Mouse (Mus musculus): ENCODE measurements around the gene Abcb10. TPM values are rescaled to one million over a fixed set of nuclear protein-coding genes. Genes with fewer than 3 reads are reported as not detected.

Gene Abcb10
- polyA plus RNA-seq, 1 experiment from 2014 or later, result 20.5 TPM

DNA sequence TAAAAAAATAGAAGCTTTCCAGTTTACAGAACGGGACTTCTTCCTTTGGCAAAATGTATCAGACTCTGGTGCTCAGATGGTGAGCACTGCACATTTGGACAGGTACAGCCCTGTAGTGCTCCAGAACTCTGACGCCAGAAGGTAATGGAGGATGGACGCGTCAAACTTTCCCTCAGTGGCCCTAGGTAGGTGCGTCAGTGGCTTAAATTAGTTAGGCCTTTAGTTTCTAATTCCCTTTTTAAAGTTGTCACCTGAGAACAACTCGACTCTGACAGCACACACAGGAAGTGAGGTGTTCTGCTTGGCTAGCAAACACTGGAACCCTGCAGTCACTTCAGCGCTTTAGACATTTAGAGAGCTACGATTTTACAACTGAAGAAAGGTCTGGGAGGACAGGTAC is 29.2 kb downstream of the Abcb10 start:
- H3K4me2 ChIP-seq, result no peak overlapping the region
- ATAC-seq (ENCODE audit: extremely low read depth, insufficient number of reproducible peaks, low FRiP score, low TSS enrichment), result no peak
- WGBS, result 81% methylated on average over 8 of the region's 8 CpGs
- no peaks in the 10 kb centered on the region for H3K9me3 ChIP-seq
- H3K9ac ChIP-seq, result no peak overlapping the region
- H3K4me1 ChIP-seq, result peaks cover 9% of the 10 kb centered on the region
- H3K27me3 ChIP-seq (replicated peaks), result no peaks in the 10 kb centered on the region
- peaks cover 61% of the 10 kb centered on the region for H3K36me3 ChIP-seq
- no peak overlapping the region for H3K27ac ChIP-seq (replicated peaks)
- no peak overlapping the region for H3K4me3 ChIP-seq

GRCm38 (mm10) chr8:123950077-123950802 is 32.7 kb downstream of the Abcb10 start:
- Histone ChIP-seq H3K27ac (replicated peaks) (peak overlapping the region; percentile 90), H3K4me3 (peak overlapping the region; percentile 99), H3K36me3 (peaks cover 48% of the 10 kb centered on the region), H3K9me3 (no peaks in the 10 kb centered on the region), H3K4me1 (peaks cover 18% of the 10 kb centered on the region), H3K4me2 (peak overlapping the region; percentile 98), H3K9ac (peak overlapping the region; percentile 95), H3K27me3 (replicated peaks) (no peaks in the 10 kb centered on the region)
- 29% methylated on average over 10 of the region's 10 CpGs for WGBS
- ATAC-seq (ENCODE audit: extremely low read depth, insufficient number of reproducible peaks, low FRiP score, low TSS enrichment), result no peak

GRCm38 (mm10) chr8:123949686-123949986 is 33.3 kb downstream of the Abcb10 start:
- Histone ChIP-seq H3K4me3 (peak overlapping the region; percentile 99), H3K4me1 (peaks cover 18% of the 10 kb centered on the region), H3K4me2 (peak overlapping the region; percentile 98), H3K36me3 (peaks cover 48% of the 10 kb centered on the region), H3K27ac (replicated peaks) (peak overlapping the region; percentile 90), H3K9ac (peak overlapping the region; percentile 95), H3K27me3 (replicated peaks) (no peaks in the 10 kb centered on the region), H3K9me3 (no peaks in the 10 kb centered on the region)
- ATAC-seq (ENCODE audit: extremely low read depth, insufficient number of reproducible peaks, low FRiP score, low TSS enrichment), result no peak
- 3% methylated on average over 10 of the region's 10 CpGs for WGBS

DNA sequence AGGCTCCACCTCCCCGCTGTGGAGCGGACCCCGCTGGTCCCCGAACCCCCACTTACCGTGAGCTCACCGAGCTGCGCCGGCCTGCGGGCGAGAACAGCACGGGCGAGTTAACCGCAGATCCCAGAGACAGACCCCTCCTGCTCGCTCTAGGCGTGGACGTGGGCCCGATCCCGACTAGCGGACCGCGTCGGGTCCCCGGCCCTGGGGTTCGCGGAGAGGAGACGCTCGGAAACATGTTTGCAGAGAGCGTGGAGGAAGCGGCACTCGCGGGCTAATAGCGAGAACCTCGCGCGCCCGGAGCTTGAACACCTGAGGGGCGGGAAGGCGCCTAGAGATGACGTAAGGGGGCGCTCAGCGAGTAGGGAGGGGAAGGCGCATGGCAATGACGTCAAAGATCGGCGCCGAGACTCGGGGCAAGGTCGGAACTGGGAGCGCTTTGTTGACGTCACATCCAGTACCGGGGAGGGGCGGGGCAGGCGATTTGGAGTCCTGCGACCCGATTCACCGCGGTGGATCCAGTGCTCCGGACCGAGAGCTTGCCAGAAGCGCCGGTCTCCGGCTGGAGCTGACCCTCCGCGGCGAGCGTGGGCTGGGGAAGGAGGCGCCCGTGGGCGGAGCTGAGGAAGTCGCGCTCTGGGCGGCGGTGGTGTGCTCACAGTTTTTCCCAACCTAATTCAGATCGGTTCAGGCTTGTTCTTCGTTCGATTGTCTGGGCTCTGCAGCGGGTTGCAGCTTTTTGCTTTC is 33.8 kb downstream of the Abcb10 start, which contains the start of gene Nup133:
Gene Nup133 (minus strand): TSS at position 324 of the 744 bp plus-strand sequence.
- ATAC-seq (ENCODE audit: extremely low read depth, insufficient number of reproducible peaks, low FRiP score, low TSS enrichment), result peak; percentile 84
- Histone ChIP-seq H3K9me3 (no peaks in the 10 kb centered on the region), H3K4me1 (peaks cover 18% of the 10 kb centered on the region), H3K36me3 (peaks cover 46% of the 10 kb centered on the region), H3K27me3 (replicated peaks) (no peaks in the 10 kb centered on the region), H3K27ac (replicated peaks) (peak within 1 kb of the TSS; percentile 90), H3K4me2 (peak within 1 kb of the TSS; percentile 98), H3K4me3 (peak within 1 kb of the TSS; percentile 99), H3K9ac (peak within 1 kb of the TSS; percentile 95)
- WGBS, result under 1% methylated on average over 77 of the region's 77 CpGs

DNA sequence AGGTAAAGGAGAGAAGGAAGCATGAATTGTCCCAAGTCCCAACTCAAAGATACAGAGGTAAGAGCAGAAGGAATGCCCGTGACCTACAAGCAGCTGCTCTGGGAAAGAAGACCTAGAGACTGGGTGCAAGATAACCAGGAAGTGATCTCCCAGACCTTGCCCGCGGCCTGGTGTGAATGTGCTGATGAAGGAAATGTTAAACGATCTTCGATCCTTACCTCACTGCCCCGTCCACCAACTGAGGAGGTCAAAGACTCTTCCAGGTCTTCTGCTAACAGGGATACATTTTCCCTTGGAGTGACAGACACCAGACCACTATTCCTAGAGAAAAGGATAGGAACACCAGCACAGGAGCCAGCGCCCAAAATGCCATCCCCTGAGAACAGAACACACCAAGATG is 53.9 kb downstream of the Abcb10 start:
- H3K4me1 ChIP-seq, result no peaks in the 10 kb centered on the region
- no peak overlapping the region for H3K27ac ChIP-seq (replicated peaks)
- no peak overlapping the region for H3K4me3 ChIP-seq
- H3K36me3 ChIP-seq, result peaks cover 87% of the 10 kb centered on the region
- ATAC-seq (ENCODE audit: extremely low read depth, insufficient number of reproducible peaks, low FRiP score, low TSS enrichment), result no peak
- no peaks in the 10 kb centered on the region for H3K9me3 ChIP-seq
- WGBS, result 84% methylated on average over 7 of the region's 7 CpGs
- no peak overlapping the region for H3K9ac ChIP-seq
- no peak overlapping the region for H3K4me2 ChIP-seq
- no peaks in the 10 kb centered on the region for H3K27me3 ChIP-seq (replicated peaks)

DNA sequence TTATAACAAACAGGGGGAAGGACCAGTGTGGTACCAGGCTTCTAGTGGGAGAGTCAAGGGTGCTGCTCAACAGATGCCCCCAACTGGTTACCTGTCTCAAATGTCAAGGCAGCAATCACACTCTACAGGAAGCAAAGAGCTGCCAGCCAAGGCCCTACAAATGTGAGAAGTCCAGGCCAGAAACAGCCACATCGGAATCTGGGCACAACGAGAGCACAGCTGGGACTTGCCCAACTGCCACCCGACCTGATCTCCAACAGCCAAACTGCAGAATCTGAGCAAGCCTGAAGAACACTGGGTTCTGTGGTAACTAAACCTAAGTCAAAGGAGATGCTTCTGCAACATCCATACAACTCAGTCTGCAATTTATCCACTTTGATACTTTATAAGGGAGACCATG is 57.3 kb downstream of the Abcb10 start:
- peaks cover 89% of the 10 kb centered on the region for H3K36me3 ChIP-seq
- H3K9me3 ChIP-seq, result no peaks in the 10 kb centered on the region
- no peak overlapping the region for H3K4me2 ChIP-seq
- no peak overlapping the region for H3K27ac ChIP-seq (replicated peaks)
- WGBS, result 76% methylated on average over 3 of the region's 3 CpGs
- H3K27me3 ChIP-seq (replicated peaks), result no peaks in the 10 kb centered on the region
- no peak for ATAC-seq (ENCODE audit: extremely low read depth, insufficient number of reproducible peaks, low FRiP score, low TSS enrichment)
- H3K4me1 ChIP-seq, result no peaks in the 10 kb centered on the region
- H3K4me3 ChIP-seq, result no peak overlapping the region
- no peak overlapping the region for H3K9ac ChIP-seq

GRCm38 (mm10) chr8:123924719-123925118 is 58.2 kb downstream of the Abcb10 start:
- ATAC-seq (ENCODE audit: extremely low read depth, insufficient number of reproducible peaks, low FRiP score, low TSS enrichment), result no peak

DNA sequence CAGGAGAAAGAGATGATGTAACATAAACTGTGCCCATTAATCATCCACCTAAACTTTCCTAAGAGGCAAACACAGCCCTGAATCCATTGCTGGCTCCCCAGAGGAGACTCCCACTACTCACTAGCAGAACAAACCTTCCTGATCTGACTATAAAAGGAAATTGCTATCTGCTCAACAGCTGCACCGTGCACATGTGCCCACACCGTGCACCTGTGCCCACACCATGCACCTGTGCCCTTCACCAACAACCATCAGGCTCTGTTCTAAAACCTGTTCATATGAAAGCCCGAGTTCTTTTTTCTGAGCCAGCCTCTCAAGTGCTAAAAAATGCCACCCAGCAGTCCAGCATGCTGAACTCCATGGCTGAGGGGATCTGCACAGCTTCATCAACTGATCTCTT is 68.3 kb downstream of the Abcb10 start:
- no peak overlapping the region for H3K9ac ChIP-seq
- H3K4me3 ChIP-seq, result no peak overlapping the region
- no peaks in the 10 kb centered on the region for H3K4me1 ChIP-seq
- H3K27me3 ChIP-seq (replicated peaks), result no peaks in the 10 kb centered on the region
- ATAC-seq (ENCODE audit: extremely low read depth, insufficient number of reproducible peaks, low FRiP score, low TSS enrichment), result no peak
- WGBS, result 90% methylated on average over 3 of the region's 3 CpGs
- no peak overlapping the region for H3K4me2 ChIP-seq
- peaks cover 99% of the 10 kb centered on the region for H3K36me3 ChIP-seq
- no peaks in the 10 kb centered on the region for H3K9me3 ChIP-seq
- H3K27ac ChIP-seq (replicated peaks), result no peak overlapping the region

More at GRCm38 (mm10) chr8:123924719-123925118, 58.2 kb downstream of the Abcb10 start:
- no peaks in the 10 kb centered on the region for H3K9me3 ChIP-seq
- H3K4me1 ChIP-seq, result no peaks in the 10 kb centered on the region
- no peaks in the 10 kb centered on the region for H3K27me3 ChIP-seq (replicated peaks)
- H3K9ac ChIP-seq, result no peak overlapping the region
- H3K36me3 ChIP-seq, result peaks cover 89% of the 10 kb centered on the region
- no peak overlapping the region for H3K4me3 ChIP-seq
- no peak overlapping the region for H3K27ac ChIP-seq (replicated peaks)
- no peak overlapping the region for H3K4me2 ChIP-seq
- WGBS, result 13% methylated on average over 2 of the region's 2 CpGs

DNA sequence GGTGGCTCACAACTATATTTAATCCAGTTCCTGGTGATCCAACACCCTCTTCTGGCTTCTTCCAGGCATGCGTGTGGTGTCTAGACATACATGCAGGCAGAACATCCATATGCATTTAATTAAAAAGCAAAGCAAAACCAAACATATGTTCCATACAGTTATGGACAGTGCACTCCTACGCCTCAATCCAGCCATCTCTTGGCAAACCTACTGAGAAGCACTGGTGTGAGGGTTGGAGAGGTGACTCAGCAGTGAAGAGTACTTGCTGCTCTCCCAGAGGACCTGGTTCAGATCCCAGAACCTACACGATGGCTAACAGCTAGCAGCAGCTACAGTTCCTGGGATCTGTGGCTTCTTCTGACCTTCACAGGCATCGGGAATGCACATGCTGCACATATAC is 70.7 kb downstream of the Abcb10 start:
- H3K9me3 ChIP-seq, result no peaks in the 10 kb centered on the region
- H3K36me3 ChIP-seq, result peaks cover 99% of the 10 kb centered on the region
- H3K27ac ChIP-seq (replicated peaks), result no peak overlapping the region
- H3K4me3 ChIP-seq, result no peak overlapping the region
- no peaks in the 10 kb centered on the region for H3K4me1 ChIP-seq
- H3K4me2 ChIP-seq, result no peak overlapping the region
- ATAC-seq (ENCODE audit: extremely low read depth, insufficient number of reproducible peaks, low FRiP score, low TSS enrichment), result no peak
- H3K9ac ChIP-seq, result no peak overlapping the region
- WGBS, result 92% methylated on average over 4 of the region's 4 CpGs
- no peaks in the 10 kb centered on the region for H3K27me3 ChIP-seq (replicated peaks)

GRCm38 (mm10) chr8:123907604-123908003 is 75.3 kb downstream of the Abcb10 start:
- no peak overlapping the region for H3K4me3 ChIP-seq
- no peak overlapping the region for H3K27ac ChIP-seq (replicated peaks)
- no peak for ATAC-seq (ENCODE audit: extremely low read depth, insufficient number of reproducible peaks, low FRiP score, low TSS enrichment)
- no peaks in the 10 kb centered on the region for H3K27me3 ChIP-seq (replicated peaks)
- WGBS, result 91% methylated on average over 6 of the region's 6 CpGs
- no peaks in the 10 kb centered on the region for H3K9me3 ChIP-seq
- H3K36me3 ChIP-seq, result peaks cover 95% of the 10 kb centered on the region
- H3K4me2 ChIP-seq, result no peak overlapping the region
- no peak overlapping the region for H3K9ac ChIP-seq
- no peaks in the 10 kb centered on the region for H3K4me1 ChIP-seq

DNA sequence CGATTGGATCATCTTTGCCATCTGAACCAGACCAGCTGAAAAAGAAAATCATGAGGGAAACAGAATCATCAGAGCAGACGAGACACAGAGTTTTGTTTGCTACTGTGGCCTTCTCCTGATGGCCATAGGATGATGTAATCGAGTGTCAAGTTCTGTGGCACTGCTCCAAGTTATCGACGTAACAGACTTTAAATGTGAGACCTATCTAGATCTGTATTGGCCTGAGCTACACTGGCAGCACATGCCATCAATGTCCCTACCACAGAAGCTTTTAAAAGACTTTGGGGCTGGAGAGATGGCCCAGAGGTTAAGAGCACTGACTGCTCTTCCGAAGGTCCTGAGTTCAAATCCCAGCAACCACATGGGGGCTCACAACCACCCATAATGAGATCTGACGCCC is 80.3 kb downstream of the Abcb10 start:
- no peak overlapping the region for H3K27ac ChIP-seq (replicated peaks)
- H3K4me1 ChIP-seq, result no peaks in the 10 kb centered on the region
- H3K4me3 ChIP-seq, result no peak overlapping the region
- H3K4me2 ChIP-seq, result no peak overlapping the region
- H3K27me3 ChIP-seq (replicated peaks), result no peaks in the 10 kb centered on the region
- no peak for ATAC-seq (ENCODE audit: extremely low read depth, insufficient number of reproducible peaks, low FRiP score, low TSS enrichment)
- no peak overlapping the region for H3K9ac ChIP-seq
- no peaks in the 10 kb centered on the region for H3K9me3 ChIP-seq
- 81% methylated on average over 7 of the region's 7 CpGs for WGBS
- peaks cover 87% of the 10 kb centered on the region for H3K36me3 ChIP-seq
